Mouse (Mus musculus) left cerebral cortex, adult 9 months (tissue): ENCODE measurements around the gene Ucn2.

Source experiments
- DNase-seq, 2 experiments: peaks; one replicate each; pipeline ENCODE4 v3.0.0; 2022; ENCODE audit warnings: low spot score in 2 of 2

Ucn2 gene

DNA sequence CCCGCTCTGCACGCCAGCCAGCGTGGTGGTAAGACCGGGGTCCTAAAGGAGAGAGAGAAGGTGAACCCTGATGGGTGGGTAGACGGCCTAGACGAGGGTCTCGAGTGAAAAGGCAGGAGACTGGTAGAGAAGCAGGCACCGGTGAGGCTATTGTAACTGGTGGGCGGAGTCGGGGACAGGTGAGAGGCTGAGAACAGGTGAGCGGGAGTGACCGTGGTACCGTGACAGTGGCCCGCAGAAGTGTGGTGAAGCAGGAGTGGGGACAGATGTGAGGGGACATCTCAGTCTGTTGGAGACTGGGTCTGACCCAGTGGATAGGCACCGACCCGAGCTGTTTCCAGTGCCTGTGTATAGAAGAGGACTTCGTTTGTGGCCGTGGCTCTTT is 6.3 kb downstream of the Ucn2 start:
- peak in 1 of 2 experiments; percentile 43 for DNase-seq

GRCm38 (mm10) chr9:108992620-108993361 is 7.0 kb downstream of the Ucn2 start:
- no peak for DNase-seq

GRCm38 (mm10) chr9:108996411-108996810 is 10.6 kb downstream of the Ucn2 start:
- DNase-seq = no peak

DNA sequence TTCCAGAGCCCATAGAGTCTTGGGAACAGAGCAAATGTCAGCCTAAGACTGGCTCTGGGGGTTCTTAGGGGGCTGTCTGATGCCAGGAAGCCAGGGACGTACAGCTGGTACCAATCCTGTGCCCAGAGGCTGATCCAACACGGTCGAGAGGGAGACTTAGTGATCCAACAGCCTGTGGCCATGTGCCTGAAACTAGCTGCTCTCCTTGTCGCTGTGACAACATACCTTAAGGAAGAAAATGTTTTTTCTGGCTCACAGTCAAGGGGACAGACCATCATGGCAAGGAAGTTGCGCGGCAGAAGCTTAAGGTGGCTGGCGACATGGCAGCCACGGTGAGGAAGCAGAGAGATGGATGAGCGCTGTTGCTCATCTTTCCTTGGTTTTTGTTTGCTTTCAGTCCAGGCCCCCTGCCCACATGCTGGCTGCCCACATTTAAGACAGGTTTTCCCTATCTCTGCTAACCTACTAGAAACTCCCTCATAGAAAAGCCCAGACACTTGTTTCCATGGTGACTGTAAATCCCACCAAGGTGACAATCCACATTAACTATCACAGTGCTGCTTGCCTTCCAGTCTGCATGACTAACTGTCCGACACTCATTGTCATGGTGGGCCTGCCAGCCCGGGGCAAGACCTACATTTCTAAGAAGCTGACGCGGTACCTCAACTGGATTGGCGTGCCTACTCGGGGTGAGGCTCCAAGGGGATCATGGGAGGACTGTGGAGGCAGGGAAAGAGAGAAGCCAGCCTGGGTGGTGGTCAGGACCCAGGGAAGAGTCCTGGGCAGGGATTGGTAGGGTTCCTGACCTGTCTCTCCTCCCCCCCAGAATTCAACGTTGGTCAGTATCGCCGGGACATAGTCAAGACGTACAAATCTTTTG is 12.7 kb downstream of the Ucn2 start:
- DNase-seq = no peak

GRCm38 (mm10) chr9:108999167-108999526 is 13.3 kb downstream of the Ucn2 start:
- DNase-seq = no peak

- peak in 1 of 2 experiments; percentile 68 for DNase-seq
Measured at GRCm38 (mm10) chr9:109000726-109001125, 14.9 kb downstream of the Ucn2 start.

DNA sequence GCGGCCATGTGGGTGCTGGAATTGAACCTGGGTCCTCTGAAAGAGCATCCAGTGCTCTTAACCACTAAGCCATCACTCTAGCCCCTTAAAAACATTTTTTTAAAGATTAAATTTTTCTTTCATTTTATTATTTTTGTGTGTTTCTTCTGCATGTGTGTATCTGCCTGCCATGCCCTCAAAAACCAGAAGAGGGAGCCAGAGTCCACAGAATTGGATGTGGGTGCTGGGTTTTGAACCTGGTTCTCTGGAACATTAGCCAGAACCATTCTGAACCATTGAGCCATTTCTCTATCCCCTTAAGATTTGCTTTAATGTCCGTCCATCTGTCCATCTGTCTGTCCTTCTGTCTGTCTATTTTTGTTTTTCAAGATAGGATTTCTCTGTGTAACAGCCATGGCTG is 17.4 kb downstream of the Ucn2 start:
- DNase-seq = no peak

GRCm38 (mm10) chr9:109007025-109007780 is 21.4 kb downstream of the Ucn2 start:
- no peak for DNase-seq

- no peak for DNase-seq
Measured at GRCm38 (mm10) chr9:109008081-109008480, 22.3 kb downstream of the Ucn2 start.

- DNase-seq = peak; percentile 61 to 75
Measured at GRCm38 (mm10) chr9:109008994-109009635, 23.3 kb downstream of the Ucn2 start.

DNA sequence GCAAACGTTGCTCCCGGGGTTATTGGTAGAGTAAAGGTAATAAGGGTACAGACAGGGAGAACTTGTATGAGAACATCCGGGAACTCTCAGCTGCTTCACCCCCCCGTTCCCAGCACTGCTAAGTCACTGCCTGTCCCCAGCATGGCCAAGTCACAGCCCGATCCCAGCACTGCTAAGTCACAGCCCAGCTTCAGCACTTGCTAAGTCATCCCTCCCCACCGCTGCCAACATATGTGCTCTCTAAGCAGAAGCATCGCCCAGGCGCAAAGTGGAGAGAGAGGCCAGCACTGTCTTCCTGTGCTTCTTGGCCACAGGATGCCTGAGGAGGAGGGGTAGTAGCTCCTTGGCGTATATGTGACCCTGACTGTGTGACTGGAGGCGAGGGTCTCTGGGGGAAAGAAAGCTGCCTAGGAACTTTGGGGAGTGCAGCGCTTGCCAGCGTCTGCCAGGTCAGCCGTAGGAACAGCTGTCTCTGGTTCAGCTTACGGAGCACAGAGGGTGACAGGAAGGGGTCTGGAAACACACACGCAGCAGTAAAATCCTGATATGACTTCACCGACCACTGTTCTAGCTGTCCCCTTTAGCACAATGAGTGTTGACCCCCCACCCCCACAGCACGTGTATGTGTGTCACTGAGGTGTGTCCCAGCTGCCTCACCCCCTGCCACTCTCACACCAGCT is 24.0 kb downstream of the Ucn2 start:
- DNase-seq = peak in 1 of 2 experiments; percentile 63

- DNase-seq = no peak
Measured at GRCm38 (mm10) chr9:109010316-109010690, 24.5 kb downstream of the Ucn2 start.

- DNase-seq = no peak
Measured at GRCm38 (mm10) chr9:109015397-109015796, 29.6 kb downstream of the Ucn2 start.

GRCm38 (mm10) chr9:109016973-109017604 is 31.3 kb downstream of the Ucn2 start:
- no peak for DNase-seq

- peak in 1 of 2 experiments; percentile 9 for DNase-seq
Measured at GRCm38 (mm10) chr9:109021428-109021827, 35.6 kb downstream of the Ucn2 start.

- peak; percentile 55 to 73 for DNase-seq
Measured at GRCm38 (mm10) chr9:109022866-109023685, 37.3 kb downstream of the Ucn2 start.

GRCm38 (mm10) chr9:109027521-109027920 is 41.7 kb downstream of the Ucn2 start:
- no peak for DNase-seq

DNA sequence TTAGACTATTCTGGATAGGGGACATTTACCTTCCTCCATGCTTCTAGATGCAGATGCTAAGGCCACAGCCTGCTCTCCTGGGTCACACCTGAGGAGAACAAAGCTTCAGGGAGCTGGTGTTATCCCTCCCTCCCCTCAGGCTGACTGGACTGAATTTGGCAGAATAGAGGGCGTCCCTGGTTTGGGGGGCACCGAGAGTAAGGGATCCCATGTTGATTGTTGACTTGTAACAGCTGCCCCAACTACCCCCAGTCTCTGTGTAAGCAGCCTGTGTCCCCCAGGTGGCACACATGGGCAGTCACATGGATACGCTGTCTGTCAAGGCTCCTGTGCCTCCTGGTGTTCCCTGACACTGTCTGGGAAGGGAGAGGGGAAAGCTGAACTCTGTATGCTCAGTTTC is 42.6 kb downstream of the Ucn2 start:
- DNase-seq = no peak

- no peak for DNase-seq
Measured at GRCm38 (mm10) chr9:109028919-109029318, 43.1 kb downstream of the Ucn2 start.

- no peak for DNase-seq
Measured at GRCm38 (mm10) chr9:109030312-109030711, 44.5 kb downstream of the Ucn2 start.
